Mouse (Mus musculus): ENCODE data around the gene Rpl35a.
"Not testable (repeated sequence)": the region's sequence is repeated elsewhere in the genome, so short reads cannot be mapped to it uniquely, and the experiment has no call there.

The Rpl35a gene

DNA sequence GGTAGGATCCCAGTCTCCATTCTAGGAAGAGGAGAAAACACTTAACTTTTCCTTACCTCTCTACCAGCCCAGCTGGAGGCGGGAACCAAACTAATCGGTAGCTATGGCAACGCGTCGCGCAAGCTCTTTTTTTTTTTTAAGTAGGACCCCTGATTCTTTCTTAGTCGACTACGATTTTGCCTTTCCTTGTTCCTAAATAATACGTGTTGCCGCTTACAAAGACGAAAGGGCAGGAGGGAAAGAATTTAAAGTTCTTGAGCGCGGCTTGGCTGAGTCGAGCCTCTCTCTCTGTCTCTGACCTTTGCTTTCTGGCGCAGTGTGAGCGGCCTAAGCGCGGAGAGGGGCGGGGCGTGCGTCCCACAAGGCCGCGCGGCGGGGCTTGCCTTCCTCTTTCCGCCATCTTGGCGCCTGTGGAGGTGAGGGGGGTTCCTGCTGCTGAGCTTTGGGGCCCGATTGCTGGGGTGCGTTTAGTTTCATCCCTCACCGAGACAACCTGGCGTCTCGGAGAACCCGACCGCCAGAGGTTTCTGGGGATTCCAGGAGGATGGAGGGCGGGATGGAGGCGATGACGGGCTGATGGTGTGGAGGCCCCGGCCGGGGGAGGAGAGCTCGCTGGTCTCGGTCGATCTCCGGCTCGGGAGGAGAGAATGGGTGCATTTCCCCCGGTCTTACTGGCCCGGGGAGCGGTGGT, at the start of gene Rpl35a, which contains the start of gene Iqcg:
Gene Rpl35a (plus strand): TSS at position 359 of the 691 bp plus-strand sequence.
Gene Iqcg (minus strand): TSS at position 124 of the 691 bp plus-strand sequence.
- peak; percentile 93 to 96 for DNase-seq

DNA sequence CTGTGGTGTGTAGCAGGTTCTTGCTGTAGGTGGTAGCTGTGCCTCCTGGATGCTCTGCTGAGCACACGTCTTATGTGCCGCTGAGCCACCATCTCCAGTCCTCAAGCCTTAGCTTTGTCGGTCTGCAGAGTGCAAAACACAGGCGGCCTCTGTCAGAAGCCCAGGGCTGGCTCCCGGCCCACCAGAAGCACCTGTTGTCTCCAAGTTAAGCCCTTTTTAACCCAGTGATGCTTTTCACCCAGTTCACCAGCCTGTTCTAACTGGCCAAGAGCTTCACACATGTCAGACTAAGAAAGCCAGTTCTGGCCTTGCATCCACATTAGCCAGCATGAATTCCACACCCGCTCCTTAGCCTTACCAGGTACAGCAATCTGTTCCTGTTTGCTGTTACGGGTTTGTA, 49.4 kb upstream of the Rpl35a start:
- no peak for DNase-seq

DNA sequence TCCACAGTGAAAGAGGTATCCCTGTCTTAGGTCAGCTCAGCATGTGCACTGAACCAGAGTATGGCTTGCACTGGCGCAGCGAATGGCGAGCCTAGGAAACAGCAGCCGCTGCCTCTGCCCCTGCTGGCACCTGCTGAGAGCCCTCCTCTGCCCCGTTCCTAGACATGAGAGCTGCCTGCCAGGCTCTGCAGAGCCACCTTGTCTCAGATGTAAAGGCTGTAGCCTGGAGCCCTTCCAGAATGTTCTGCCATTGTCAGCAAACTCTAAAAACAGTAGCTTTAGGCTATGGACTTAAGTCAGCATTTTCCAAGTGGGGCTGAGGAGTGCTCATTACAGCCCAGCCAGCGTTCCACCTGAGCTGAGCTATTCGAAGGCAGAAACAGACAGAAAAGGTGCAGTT, 48.8 kb upstream of the Rpl35a start:
- peak; percentile 29 to 52 for DNase-seq

DNA sequence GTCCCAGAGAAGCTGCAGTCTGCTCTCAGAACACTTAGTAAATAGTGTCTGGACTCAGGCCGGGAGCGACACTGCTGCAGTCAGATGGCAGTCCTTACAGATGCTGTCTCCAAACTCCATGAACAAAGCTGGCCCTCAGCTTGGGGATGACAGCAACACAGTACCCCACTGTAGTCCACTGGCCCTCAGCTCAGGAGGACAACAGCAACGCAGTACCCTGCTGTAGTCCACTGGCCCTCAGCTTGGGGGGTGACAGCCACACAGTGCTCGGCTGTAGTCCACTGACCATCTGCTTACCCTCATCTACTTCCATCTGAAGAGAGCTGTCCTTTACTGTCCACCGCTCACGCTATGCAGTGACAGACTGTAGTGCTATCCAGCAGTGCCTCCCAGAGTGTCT, 46.1 kb upstream of the Rpl35a start:
- no peak for DNase-seq

DNA sequence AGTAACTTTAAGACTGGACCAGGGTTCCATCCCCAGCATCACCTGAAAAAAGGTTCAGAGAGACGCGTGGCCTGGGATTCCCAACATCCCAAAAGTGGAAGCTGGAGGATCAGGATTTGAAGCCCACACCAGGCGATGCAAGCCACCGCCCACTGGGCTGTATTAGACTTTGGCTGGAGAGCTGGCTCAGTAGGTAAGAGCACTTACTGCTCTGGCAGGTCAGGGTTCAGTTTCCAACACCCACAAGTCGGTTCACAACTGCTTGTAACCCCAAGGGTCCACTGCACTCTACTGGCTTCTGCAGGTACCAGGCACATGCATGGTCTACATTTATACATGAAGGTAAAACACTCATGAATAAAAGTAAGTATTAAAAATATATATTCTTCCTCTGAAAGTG, 42.5 kb upstream of the Rpl35a start:
- DNase-seq: no peak

DNA sequence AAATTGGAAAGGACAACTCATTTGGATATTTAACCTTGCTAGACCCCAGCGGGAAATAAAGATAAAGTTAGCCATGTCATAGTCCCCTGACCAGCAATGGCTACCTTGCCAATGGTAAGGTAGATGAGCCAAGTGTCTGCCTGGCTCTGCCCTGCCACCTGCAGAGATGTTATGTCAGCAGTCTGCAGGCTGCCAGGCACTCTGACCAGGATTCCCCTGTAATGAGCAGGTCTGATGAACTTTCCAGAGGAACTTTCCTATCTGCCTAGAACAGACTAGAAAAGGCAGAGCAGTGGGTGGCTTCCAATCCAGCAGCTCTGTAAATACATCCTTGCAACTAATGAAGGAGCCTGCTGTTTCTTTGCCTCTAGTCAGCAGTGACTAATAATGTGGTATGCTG, 41.3 kb upstream of the Rpl35a start:
- no peak for DNase-seq

DNA sequence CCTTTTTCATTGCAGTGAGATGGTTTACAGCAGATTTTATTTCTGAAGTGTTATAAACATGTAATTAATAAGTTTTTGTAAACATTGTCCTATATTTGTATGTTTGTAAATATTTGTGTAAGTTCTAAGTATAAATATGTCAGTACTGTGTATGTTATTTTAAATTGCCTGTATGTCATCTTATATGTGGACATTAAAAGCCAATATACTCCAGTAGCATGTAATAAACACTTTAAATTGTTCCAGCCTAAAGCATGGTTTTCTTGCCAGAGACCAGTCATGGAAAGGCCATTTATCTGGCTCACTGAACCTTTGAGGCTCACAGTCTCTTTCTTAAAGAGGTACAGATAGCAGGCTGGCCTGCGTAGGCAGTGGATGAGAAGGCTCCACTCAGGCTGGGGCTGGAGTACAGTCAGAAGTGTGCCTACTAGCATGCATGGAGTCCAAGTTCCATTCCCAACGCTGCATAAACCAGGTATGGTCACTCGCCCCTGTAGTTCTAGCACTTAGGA, 40.8 kb upstream of the Rpl35a start:
- DNase-seq: no peak

DNA sequence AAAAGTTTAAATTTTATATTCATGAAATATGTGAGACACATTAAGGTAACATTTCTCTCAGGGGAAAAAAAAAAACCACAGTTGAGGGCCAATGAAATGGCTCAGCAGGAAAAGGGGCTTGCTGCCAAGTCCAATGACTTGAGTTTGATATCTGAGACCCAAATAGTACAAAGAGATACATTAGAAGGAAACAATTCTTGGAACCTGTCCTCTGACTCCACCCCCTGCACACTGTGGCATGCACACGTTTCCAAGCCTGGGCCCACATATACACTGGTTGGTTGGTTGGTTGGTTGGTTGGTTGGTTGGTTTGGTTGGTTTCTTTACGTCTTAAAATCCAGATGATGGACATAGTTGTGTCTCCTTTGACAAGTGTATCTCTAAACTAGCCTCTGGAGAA, 40.3 kb upstream of the Rpl35a start:
- DNase-seq: no peak

DNA sequence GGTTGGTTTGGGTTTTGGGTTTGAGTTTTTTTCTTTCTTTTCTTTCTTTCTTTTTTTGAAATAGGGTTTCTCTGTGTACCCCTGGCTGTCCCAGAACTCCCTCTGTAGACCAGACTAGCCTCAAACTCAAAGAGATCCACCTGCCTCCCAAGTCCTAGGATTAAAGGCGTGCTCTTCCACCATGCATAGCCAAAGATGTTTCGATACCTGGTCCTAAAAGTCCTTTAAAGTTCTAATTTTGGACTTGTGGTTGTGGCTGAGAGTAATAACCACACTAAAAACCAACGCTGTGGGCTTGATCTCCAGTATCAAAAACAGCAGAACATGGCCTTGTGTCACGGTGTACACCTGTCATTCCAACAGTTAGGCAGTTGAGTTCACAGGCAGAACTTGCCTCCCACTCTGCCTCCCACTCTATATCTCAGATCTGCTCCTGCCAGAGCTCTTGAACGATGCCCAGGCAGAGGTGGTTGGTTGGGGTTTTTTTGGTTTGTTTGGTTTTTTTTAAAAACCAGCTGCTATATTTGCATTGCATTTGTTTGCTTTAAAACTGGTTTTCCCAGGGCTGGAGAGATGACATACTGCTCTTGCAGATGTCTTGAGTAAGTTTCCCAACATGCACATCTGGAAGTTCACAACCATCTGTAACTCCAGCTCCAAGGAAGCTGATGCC, 38.4 kb upstream of the Rpl35a start:
- DNase-seq: no peak

DNA sequence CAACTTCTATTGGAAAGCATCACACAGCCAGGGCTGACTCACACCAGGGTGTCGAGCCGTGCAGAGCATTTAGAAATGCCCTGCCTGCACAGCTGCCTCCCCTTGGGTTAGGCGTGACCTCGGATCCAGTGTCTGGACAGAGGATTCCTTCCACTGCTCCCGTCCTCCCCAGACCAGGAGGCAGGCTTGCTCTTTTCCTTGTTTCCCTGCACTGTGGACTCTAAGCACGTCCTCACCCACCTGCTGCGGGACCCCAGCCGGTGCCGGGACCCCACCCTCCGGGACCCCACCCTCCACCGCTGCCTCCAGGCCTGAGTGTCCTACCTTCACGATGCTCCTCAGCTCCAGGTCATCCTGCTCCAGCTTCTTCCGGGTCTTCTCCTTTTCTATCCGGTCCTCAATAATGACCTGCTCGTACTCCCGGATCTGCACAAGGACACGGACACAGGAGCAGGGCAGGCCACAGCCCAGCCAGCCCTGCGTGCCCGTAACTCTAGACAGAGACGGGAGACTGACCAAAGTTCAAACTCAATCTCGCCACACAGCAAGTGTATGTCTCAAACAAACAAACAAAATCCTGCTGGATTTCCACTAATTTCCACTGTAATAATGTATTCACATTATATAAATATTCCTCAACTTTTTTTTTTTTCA, 37.0 kb upstream of the Rpl35a start:
- DNase-seq: peak; percentile 33 to 61

DNA sequence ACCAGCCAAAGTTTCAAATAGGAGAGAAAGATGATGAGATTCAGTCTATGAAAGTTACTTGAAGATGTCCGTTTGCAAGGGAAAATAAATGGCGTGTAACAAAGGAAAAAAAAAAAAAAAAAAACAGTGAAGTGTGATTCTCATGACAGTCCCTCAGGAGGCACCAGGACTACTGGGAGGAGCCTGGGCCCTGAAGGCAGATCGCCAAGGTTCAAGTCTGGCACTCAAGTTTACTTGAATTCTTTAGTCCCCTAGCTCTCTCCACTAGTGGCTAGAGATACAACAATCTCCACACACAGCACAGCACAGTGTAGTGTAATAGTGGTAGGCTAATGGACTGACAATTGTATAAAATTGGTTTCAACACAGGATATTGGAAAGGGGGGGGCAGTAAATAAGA, 34.9 kb upstream of the Rpl35a start:
- DNase-seq: no peak

DNA sequence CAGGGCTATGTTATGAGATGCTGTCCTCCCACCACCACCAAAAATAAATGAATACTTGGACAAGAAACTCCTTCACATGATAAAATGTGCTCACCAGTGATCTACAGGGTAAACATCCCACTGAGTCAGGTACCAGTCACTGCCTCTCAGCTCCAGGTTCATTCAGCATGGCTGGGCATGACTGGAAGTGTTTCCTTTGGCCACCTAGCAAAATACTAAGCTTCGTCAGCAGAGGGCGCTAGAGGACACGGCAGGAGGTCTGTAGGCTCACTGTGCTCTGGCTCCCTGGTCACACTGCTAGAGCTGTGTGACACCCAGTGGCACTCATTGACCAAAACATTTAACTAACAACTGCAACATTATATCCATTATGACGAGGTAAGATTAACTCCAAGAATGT, 32.5 kb upstream of the Rpl35a start:
- DNase-seq: peak; percentile 92

DNA sequence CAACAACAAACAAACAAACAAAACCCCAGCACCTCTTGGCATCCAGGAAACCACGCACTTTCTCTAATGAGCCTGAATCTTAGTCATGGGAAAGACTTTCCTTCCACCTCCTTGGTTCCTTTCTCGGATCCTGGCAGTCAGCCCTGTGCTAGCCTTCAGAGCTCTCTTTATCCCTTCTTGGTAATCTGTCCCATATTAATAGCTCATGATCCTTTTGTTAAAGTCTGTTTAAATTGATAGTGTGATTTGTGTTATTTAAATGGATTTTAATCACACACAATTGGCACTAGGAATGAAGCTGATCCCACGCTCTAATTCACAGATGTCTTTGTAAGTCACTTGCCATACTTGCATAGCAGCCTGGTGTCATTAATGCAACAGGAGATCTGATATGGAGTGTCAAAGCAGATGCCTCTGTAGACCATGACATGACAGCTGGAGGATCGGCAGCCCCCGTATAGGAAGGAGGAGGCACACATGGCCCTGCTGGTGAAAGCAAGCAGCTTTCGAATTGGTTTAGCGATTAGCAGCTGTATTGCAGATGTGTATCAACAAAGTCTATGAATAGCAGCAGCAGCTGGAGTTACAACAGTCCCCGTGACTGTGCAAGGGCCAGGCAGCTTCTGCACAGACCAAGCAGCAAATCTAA, 31.7 kb upstream of the Rpl35a start:
- DNase-seq: no peak

DNA sequence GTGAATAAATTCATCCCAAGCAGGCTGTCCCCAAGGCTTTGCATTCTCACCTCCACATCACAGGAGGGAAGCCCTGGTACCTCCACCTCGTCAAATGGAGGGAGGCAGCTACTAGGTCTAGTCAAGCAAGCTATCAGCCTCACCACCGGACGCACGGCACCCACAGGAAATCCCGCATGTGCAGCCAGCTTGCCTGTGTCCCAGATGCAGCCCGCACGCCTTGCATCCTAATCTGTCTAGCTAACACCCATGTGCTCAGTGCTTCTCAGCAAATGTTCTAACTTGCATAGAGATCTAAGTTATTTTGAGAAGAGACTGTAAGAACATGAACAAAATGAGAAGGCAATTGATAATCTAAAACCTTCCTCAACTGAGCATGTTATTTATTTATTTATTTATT, 29.9 kb upstream of the Rpl35a start:
- DNase-seq: no peak

DNA sequence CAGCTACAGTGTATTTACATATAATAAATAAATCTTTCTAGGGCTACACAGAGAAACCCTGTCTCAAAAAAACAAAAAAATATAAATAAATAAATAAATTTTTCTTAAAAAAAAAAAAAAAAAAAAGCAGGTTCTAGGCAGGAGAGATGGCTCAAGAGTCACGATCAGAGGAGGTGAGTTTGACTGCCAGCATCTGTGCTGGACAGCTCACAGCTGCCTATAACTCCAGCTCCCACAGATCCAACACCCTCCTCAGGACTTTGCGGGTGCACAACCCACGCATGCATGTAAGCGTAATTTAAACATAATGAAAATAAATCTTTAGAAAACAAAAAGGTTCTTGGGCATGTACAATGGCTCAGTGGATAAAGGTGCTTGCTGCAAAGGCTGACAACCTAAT, 20.2 kb upstream of the Rpl35a start:
- no peak for DNase-seq

DNA sequence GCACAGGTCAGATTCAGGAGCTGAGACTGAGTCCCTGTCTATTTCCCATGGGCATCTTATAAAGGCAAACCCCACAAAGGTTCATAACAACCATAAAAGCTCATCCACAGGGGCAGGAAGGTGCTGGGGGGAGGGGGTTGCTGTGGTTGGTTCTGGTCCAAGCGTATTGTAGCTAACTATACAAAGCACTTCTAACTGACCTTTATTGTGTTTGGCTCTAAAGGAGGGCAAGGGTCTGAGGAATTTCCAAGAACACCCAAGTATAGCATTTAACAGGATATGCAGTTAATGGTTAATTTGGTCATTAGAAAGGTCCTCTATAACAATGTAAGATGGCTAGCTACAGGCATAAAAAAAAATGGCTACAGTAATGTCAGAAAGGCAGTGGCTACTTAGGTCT, 13.6 kb upstream of the Rpl35a start:
- DNase-seq: peak in 1 of 2 experiments; percentile 22

DNA sequence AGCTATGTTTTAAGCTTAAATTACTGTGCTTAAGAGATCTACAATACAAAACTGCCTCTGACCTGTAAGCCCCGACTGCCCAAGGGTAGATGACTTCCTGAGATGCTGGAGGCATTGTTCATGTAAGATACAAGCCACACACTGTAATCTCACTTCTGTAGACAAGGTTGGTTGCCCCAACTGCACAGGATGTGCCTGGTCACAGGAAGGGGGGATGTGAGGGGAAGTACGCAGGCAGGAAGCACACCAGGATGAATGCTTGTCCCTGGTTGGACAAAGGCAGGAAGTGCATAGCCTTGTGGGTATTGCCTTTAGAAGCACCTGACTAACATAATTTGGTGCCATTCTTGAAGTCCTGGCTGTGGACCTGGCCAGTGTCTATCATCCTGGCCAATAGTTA, 13.0 kb upstream of the Rpl35a start:
- DNase-seq: no peak

DNA sequence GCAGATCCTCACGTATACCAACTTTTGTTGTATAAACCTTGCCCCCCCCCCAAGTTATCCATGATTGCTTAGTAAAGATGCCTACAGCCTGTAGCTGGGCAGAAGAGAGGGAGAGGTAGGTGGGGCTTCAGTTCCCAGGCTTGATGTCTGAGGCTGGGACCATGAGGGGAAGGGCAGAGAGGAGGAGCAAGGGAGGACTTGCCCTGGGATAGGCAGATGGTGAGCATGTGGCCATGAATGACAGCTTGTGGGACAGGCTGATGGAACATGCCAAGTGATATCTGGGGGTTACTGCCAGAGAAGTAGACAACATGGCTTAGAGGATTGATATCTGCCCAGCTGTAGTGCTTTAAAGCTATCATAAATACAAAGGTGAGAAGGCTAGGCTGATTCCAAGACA, 8.2 kb upstream of the Rpl35a start:
- DNase-seq: no peak

DNA sequence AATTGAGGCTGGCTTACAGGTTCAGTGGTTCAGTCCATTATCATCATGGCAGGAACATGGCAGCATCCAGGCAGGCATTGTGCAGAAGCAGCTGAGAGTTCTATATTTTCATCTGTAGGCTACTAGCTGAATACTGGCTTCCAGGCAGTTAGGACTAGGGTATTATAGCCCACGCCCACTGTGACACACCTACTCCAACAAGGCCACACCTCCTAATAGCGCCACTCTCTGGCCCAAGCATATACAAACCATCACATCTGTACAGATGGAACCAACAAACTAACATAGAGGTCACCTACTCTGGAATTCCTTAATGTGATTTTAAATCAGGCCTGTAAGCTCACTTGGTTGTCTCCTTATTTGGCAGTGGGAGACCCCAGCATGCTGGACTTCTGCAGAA, 7.6 kb upstream of the Rpl35a start:
- no peak for DNase-seq

DNA sequence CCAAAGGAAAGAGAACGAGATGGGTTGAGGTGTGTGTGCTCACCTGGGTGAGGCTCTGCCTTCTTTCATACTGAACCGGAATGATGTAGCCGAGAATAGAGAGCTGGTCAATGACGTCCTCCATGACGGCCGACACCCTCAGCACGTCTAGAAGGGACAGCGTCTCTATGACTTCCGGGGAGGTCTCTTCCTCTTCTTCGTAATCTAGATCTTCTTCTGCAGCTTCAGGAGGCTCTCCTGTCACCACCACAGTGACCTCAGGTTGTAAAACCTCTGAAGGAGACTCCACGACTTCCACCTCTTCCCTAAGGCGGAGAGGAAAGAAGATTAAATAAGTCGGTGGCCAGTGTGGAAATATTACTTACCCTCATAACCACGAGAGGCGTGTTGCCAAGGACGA, 6.4 kb upstream of the Rpl35a start:
- DNase-seq: no peak

DNA sequence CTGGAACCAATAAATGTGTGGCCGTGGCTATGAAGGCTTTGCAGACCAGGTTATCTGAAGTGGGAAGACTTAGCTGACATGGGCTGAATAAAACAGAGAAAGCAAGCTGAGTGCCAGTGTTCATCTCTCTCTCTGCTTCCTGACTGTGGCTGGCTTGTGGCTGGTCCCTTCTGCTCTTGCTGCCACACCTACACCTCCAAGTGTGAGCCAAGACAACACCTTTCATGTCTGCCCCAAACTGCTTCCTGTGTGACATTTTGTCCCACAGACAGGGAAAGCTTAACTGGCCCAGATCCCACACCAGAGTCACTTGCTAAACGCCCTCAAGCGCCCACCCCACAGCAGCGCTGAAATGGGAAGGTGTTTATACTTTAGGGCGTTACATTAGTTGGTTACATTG, 3.1 kb upstream of the Rpl35a start:
- DNase-seq: no peak

DNA sequence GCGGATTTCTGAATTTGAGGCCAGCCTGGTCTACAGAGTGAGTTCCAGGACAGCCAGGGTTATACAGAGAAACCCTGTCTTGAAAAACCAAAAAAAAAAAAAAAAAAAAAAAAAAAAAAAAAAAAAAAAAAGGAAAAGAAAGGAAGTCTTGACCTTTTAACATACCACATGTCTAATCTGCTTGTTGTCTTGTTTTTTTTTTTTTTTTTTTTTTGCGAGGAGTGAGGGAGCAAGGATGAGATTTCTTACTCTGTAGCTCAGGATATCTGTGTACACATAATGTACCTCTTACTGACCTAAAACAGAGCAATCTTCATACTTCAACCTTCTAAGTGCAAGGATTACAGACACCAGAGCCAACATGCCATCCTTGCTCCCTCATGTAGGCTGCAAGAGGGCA, 1.3 kb upstream of the Rpl35a start:
- DNase-seq: not testable (repeated sequence)

DNA sequence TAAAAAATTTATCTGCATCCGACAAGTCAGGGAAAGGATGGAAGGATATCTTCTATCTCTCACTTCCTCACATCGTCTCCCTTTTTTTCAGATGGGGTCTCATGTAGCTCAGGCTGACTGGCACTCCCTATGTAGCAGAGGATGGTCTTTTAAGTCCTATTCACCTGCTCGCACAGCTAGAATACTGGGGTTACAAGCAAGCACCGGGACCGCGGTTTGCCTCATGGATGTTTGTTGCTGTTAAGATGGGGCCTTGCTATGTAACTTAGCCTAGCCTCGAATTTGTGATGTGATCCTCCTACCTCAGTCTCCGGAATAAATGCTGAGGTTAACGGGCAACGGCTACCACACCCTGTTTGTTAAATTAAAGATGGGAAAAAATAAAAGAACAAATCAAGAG, 598 bp upstream of the Rpl35a start:
- DNase-seq: peak in 1 of 2 experiments; percentile 29

All from kidney, postnatal 4 days (tissue).